Mouse (Mus musculus): ENCODE measurements around the gene Trpv5. TPM values are rescaled to one million over a fixed set of nuclear protein-coding genes. Genes with fewer than 3 reads are reported as not detected.

Gene Trpv5
- polyA plus RNA-seq (2014; fragmentation: Nextera tagmentation; extraction: Ambion mirVana), result not detected in 2 replicates

- Histone ChIP-seq H3K4me3 (ENCODE audit: low read depth, low read length) (no peak within 1 kb of the TSS), H3K27me3 (ENCODE audit: control insufficient read depth, insufficient read depth, low read length) (no peaks in the 10 kb centered on the region), H3K4me2 (replicated peaks; ENCODE audit: low read depth, low read length) (no peak within 1 kb of the TSS), H3K27ac (ENCODE audit: low read depth, low read length) (no peak within 1 kb of the TSS), H3K36me3 (ENCODE audit: control insufficient read depth, insufficient read depth, low read length) (no peaks in the 10 kb centered on the region), H3K9ac (ENCODE audit: low read depth, low read length) (no peak within 1 kb of the TSS), H3K9me3 (ENCODE audit: control insufficient read depth, low read length) (no peaks in the 10 kb centered on the region), H3K4me1 (replicated peaks; ENCODE audit: control insufficient read depth, insufficient read depth, low read length) (no peaks in the 10 kb centered on the region)
- WGBS, result 83% methylated on average over 1 of the region's 1 CpGs
- ATAC-seq (ENCODE audit: low FRiP score) (no peak), DNase-seq (ENCODE audit: low spot score) (no peak)
These were observed at the start of gene Trpv5 for GRCm38 (mm10) chr6:41680669-41681068. Gene Trpv5 (minus strand): TSS chr6:41680769.

GRCm38 (mm10) chr6:41727989-41728609, 47.5 kb upstream of the Trpv5 start:
- no peaks in the 10 kb centered on the region for H3K27me3 ChIP-seq (ENCODE audit: control insufficient read depth, insufficient read depth, low read length)
- WGBS, result 90% methylated on average over 1 of the region's 1 CpGs
- no peaks in the 10 kb centered on the region for H3K9me3 ChIP-seq (ENCODE audit: control insufficient read depth, low read length)
- DNase-seq (ENCODE audit: low spot score), result no peak
- no peaks in the 10 kb centered on the region for H3K4me1 ChIP-seq (replicated peaks; ENCODE audit: control insufficient read depth, insufficient read depth, low read length)
- H3K9ac ChIP-seq (ENCODE audit: low read depth, low read length), result no peak overlapping the region
- no peak overlapping the region for H3K27ac ChIP-seq (ENCODE audit: low read depth, low read length)
- H3K36me3 ChIP-seq (ENCODE audit: control insufficient read depth, insufficient read depth, low read length), result no peaks in the 10 kb centered on the region
- ATAC-seq (ENCODE audit: low FRiP score), result no peak
- no peak overlapping the region for H3K4me2 ChIP-seq (replicated peaks; ENCODE audit: low read depth, low read length)
- H3K4me3 ChIP-seq (ENCODE audit: low read depth, low read length), result no peak overlapping the region

- ATAC-seq (ENCODE audit: low FRiP score) (no peak), DNase-seq (ENCODE audit: low spot score) (no peak)
- Histone ChIP-seq H3K4me3 (ENCODE audit: low read depth, low read length) (no peak overlapping the region), H3K9ac (ENCODE audit: low read depth, low read length) (no peak overlapping the region), H3K36me3 (ENCODE audit: control insufficient read depth, insufficient read depth, low read length) (no peaks in the 10 kb centered on the region), H3K9me3 (ENCODE audit: control insufficient read depth, low read length) (no peaks in the 10 kb centered on the region), H3K27me3 (ENCODE audit: control insufficient read depth, insufficient read depth, low read length) (no peaks in the 10 kb centered on the region), H3K4me1 (replicated peaks; ENCODE audit: control insufficient read depth, insufficient read depth, low read length) (no peaks in the 10 kb centered on the region), H3K27ac (ENCODE audit: low read depth, low read length) (no peak overlapping the region), H3K4me2 (replicated peaks; ENCODE audit: low read depth, low read length) (no peak overlapping the region)
- 83% methylated on average over 2 of the region's 2 CpGs for WGBS
These were observed 40.9 kb upstream of the Trpv5 start for GRCm38 (mm10) chr6:41721430-41721829.

DNA sequence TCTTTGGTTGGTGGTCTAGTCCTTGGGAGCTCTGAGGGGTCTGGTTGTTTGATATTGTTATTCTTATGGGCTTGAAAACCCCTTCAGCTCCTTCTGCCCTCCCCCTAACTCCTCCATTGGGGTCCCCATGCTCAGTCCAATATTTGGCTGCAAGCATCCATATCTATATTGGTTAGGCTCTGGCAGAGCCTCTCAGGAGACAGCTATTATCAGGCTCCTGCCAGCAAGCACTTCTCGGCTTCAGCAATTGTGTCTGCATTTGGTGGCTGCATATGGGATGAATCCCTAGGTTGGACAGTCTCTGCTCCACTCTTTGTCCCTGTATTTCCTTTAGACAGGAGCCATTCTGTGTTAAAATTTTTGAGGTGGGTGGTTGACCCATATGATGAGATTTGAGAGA, 29.7 kb upstream of the Trpv5 start:
- no peaks in the 10 kb centered on the region for H3K27me3 ChIP-seq (ENCODE audit: control insufficient read depth, insufficient read depth, low read length)
- ATAC-seq (ENCODE audit: low FRiP score), result no peak
- DNase-seq (ENCODE audit: low spot score), result no peak

DNA sequence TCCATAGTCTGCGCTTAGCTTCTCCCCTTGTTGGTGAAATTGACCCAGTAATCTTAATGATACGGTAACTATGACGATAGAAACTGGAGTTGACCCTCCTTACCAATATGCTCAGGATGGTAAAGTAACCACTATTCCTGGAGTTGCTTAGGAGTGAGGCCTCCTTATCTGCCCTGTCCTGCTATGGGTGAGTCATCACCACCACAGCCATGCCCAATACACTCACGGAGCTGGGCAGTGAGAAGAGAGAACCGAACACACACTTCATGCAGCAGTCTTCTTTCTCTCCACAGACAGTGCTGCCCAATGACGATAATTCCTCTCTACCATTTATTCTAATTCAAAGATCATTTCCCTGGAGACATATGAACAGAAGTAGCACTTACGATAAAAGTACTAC, 25.7 kb upstream of the Trpv5 start:
- Histone ChIP-seq H3K4me3 (ENCODE audit: low read depth, low read length) (no peak overlapping the region), H3K36me3 (ENCODE audit: control insufficient read depth, insufficient read depth, low read length) (no peaks in the 10 kb centered on the region), H3K27ac (ENCODE audit: low read depth, low read length) (no peak overlapping the region), H3K27me3 (ENCODE audit: control insufficient read depth, insufficient read depth, low read length) (no peaks in the 10 kb centered on the region), H3K4me1 (replicated peaks; ENCODE audit: control insufficient read depth, insufficient read depth, low read length) (no peaks in the 10 kb centered on the region), H3K9me3 (ENCODE audit: control insufficient read depth, low read length) (no peaks in the 10 kb centered on the region), H3K4me2 (replicated peaks; ENCODE audit: low read depth, low read length) (no peak overlapping the region), H3K9ac (ENCODE audit: low read depth, low read length) (no peak overlapping the region)
- WGBS, result 91% methylated on average over 7 of the region's 7 CpGs
- no peak for ATAC-seq (ENCODE audit: low FRiP score)
- DNase-seq (ENCODE audit: low spot score), result no peak

More for the DNA sequence above, 29.7 kb upstream of the Trpv5 start:
- Histone ChIP-seq H3K4me2 (replicated peaks; ENCODE audit: low read depth, low read length) (no peak overlapping the region), H3K9me3 (ENCODE audit: control insufficient read depth, low read length) (no peaks in the 10 kb centered on the region), H3K9ac (ENCODE audit: low read depth, low read length) (no peak overlapping the region), H3K27ac (ENCODE audit: low read depth, low read length) (no peak overlapping the region), H3K36me3 (ENCODE audit: control insufficient read depth, insufficient read depth, low read length) (no peaks in the 10 kb centered on the region), H3K4me3 (ENCODE audit: low read depth, low read length) (no peak overlapping the region), H3K4me1 (replicated peaks; ENCODE audit: control insufficient read depth, insufficient read depth, low read length) (no peaks in the 10 kb centered on the region)
- 64% methylated on average over 1 of the region's 1 CpGs for WGBS

- no peak within 1 kb of the TSS for H3K4me3 ChIP-seq (ENCODE audit: low read depth, low read length)
- WGBS, result 50% methylated on average over 1 of the region's 1 CpGs
- no peaks in the 10 kb centered on the region for H3K27me3 ChIP-seq (ENCODE audit: control insufficient read depth, insufficient read depth, low read length)
- H3K9ac ChIP-seq (ENCODE audit: low read depth, low read length), result no peak within 1 kb of the TSS
- H3K9me3 ChIP-seq (ENCODE audit: control insufficient read depth, low read length), result no peaks in the 10 kb centered on the region
- H3K36me3 ChIP-seq (ENCODE audit: control insufficient read depth, insufficient read depth, low read length), result no peaks in the 10 kb centered on the region
- H3K4me1 ChIP-seq (replicated peaks; ENCODE audit: control insufficient read depth, insufficient read depth, low read length), result no peaks in the 10 kb centered on the region
- no peak within 1 kb of the TSS for H3K4me2 ChIP-seq (replicated peaks; ENCODE audit: low read depth, low read length)
- no peak for DNase-seq (ENCODE audit: low spot score)
- ATAC-seq (ENCODE audit: low FRiP score), result no peak
- no peak within 1 kb of the TSS for H3K27ac ChIP-seq (ENCODE audit: low read depth, low read length)
These were observed 23.6 kb upstream of the Trpv5 start, which contains the start of gene Kel for GRCm38 (mm10) chr6:41704123-41704522. Gene Kel (minus strand): TSS chr6:41704339.

DNA sequence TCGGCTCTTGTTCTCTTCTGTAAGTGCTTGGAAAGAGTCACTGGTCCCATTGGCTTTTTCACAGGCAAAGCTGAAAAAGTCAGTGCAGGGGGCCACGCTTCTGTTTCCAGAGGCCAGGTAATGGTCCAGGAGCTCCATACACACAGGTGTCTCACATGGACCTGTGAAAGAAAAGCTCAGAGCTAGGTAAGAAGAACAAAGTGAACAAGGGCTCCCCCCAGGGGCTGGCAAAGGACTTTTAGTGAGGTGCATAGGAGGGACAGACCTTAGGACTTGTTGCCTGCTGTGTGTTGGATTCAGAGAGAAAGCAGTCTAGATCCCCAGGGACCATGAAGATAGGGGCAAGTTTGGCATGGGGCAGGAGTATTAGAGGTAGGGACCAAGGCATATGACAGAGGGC, 22.4 kb upstream of the Trpv5 start:
- no peaks in the 10 kb centered on the region for H3K36me3 ChIP-seq (ENCODE audit: control insufficient read depth, insufficient read depth, low read length)
- no peak overlapping the region for H3K9ac ChIP-seq (ENCODE audit: low read depth, low read length)
- H3K4me1 ChIP-seq (replicated peaks; ENCODE audit: control insufficient read depth, insufficient read depth, low read length), result no peaks in the 10 kb centered on the region
- no peak for DNase-seq (ENCODE audit: low spot score)
- 79% methylated on average over 2 of the region's 2 CpGs for WGBS
- H3K9me3 ChIP-seq (ENCODE audit: control insufficient read depth, low read length), result no peaks in the 10 kb centered on the region
- H3K4me2 ChIP-seq (replicated peaks; ENCODE audit: low read depth, low read length), result no peak overlapping the region
- H3K27me3 ChIP-seq (ENCODE audit: control insufficient read depth, insufficient read depth, low read length), result no peaks in the 10 kb centered on the region
- no peak overlapping the region for H3K27ac ChIP-seq (ENCODE audit: low read depth, low read length)
- 0 out of 2 replicates have a peak, but pooled peaks have one; percentile 25 for ATAC-seq (ENCODE audit: low FRiP score)
- no peak overlapping the region for H3K4me3 ChIP-seq (ENCODE audit: low read depth, low read length)

DNA sequence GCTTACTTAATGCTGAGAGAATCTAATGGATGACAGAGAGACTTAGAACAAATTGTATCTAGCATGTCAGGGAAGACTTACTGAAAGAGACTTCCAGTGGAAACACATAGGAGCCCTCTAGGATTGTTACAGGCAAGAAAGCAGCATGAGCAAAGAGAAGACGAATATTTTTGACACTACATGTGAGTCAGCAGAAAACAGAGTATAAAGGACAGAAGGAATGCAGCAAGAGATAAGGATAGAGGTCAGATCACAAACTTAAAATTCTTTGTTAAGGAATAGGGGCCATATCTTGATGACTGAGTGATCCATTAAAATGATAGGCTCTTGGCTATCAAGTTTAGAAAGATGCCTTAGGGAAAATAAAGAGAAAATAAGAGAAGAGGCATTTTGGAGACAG, 20.7 kb upstream of the Trpv5 start:
- Histone ChIP-seq H3K9ac (ENCODE audit: low read depth, low read length) (no peak overlapping the region), H3K27me3 (ENCODE audit: control insufficient read depth, insufficient read depth, low read length) (no peaks in the 10 kb centered on the region), H3K4me1 (replicated peaks; ENCODE audit: control insufficient read depth, insufficient read depth, low read length) (no peaks in the 10 kb centered on the region), H3K4me3 (ENCODE audit: low read depth, low read length) (no peak overlapping the region), H3K4me2 (replicated peaks; ENCODE audit: low read depth, low read length) (no peak overlapping the region), H3K9me3 (ENCODE audit: control insufficient read depth, low read length) (no peaks in the 10 kb centered on the region), H3K36me3 (ENCODE audit: control insufficient read depth, insufficient read depth, low read length) (no peaks in the 10 kb centered on the region), H3K27ac (ENCODE audit: low read depth, low read length) (no peak overlapping the region)
- WGBS, result 86% methylated on average over 1 of the region's 1 CpGs
- ATAC-seq (ENCODE audit: low FRiP score) (no peak), DNase-seq (ENCODE audit: low spot score) (no peak)

DNA sequence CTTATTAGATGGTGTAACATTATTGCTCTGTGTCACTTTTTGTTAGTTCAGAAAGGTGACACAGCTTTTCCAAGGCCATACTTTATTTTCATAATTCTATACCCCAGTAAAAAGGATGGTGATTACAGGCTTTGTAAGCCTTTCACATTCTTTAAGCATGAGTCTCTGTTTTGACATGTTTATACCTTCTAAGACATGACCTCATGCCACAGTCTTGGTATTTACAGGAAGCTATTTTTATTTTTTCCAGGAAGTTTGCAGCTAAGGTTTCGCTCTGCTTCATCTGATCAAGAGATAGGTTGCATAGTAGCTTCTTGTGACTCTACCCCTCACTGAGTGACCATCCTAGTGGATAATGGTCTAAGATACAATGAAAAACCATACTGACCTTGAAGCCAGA, 13.8 kb upstream of the Trpv5 start:
- WGBS, result 95% methylated on average over 1 of the region's 1 CpGs
- Histone ChIP-seq H3K36me3 (ENCODE audit: control insufficient read depth, insufficient read depth, low read length) (no peaks in the 10 kb centered on the region), H3K27ac (ENCODE audit: low read depth, low read length) (no peak overlapping the region), H3K4me1 (replicated peaks; ENCODE audit: control insufficient read depth, insufficient read depth, low read length) (no peaks in the 10 kb centered on the region), H3K9ac (ENCODE audit: low read depth, low read length) (no peak overlapping the region), H3K4me3 (ENCODE audit: low read depth, low read length) (no peak overlapping the region), H3K4me2 (replicated peaks; ENCODE audit: low read depth, low read length) (no peak overlapping the region), H3K27me3 (ENCODE audit: control insufficient read depth, insufficient read depth, low read length) (no peaks in the 10 kb centered on the region), H3K9me3 (ENCODE audit: control insufficient read depth, low read length) (no peaks in the 10 kb centered on the region)
- ATAC-seq (ENCODE audit: low FRiP score), result no peak
- no peak for DNase-seq (ENCODE audit: low spot score)

Measured in hindbrain, embryonic 11.5 days (tissue).